Mouse (Mus musculus) heart, embryonic 10.5 days (tissue): ENCODE results near the gene Polr2c. TPM values are rescaled to one million over a fixed set of nuclear protein-coding genes. Genes with fewer than 3 reads are reported as not detected.

Source experiments
- DNase-seq: peaks from one replicate; pipeline ENCODE4 v3.0.0-alpha.2; 2017; ENCODE audit warnings: low spot score
- H3K27ac ChIP-seq: fragments of 300-500 bp; sonication (generic); 2 replicates; pipeline ENCODE4 v1.5.1; 2016; ENCODE audit warnings: mild to moderate bottlenecking
- H3K27me3 ChIP-seq: fragments of 300-500 bp; sonication (generic); 2 replicates; pipeline ENCODE4 v1.6.1; 2016; ENCODE audit warnings: mild to moderate bottlenecking; ENCODE audit not compliant: poor library complexity, insufficient read depth, severe bottlenecking
- H3K36me3 ChIP-seq: fragments of 300-500 bp; sonication (generic); 2 replicates; pipeline ENCODE4 v1.6.1; 2016; ENCODE audit warnings: mild to moderate bottlenecking, moderate library complexity
- H3K4me1 ChIP-seq: fragments of 300-500 bp; sonication (generic); 2 replicates; pipeline ENCODE4 v1.6.1; 2016; ENCODE audit warnings: mild to moderate bottlenecking
- H3K4me3 ChIP-seq: fragments of 300-500 bp; sonication (generic); 2 replicates; pipeline ENCODE4 v1.5.1; 2016; ENCODE audit warnings: mild to moderate bottlenecking, moderate library complexity
- H3K9me3 ChIP-seq: fragments of 300-500 bp; sonication (generic); 2 replicates; pipeline ENCODE4 v1.6.1; 2016; ENCODE audit warnings: mild to moderate bottlenecking, moderate library complexity
- WGBS: fragments of 180-500 bp; shearing (Covaris S2); methylation state at CpG from one replicate; pipeline ENCODE4 v1.1.7; 2016; 5-methylcytosine and 5-hydroxymethylcytosine counted together
- polyA plus RNA-seq: library from polyadenylated mRNA; unstranded; fragments of >200 nt; fragmentation: Nextera tagmentation; extraction: Ambion mirVana; gene quantifications from 2 replicates; pipeline ENCODE4 v1.2.1, GENCODE M21; 2016

Gene Polr2c
- polyA plus RNA-seq: 164 and 190 TPM in 2 replicates

GRCm38 (mm10) chr8:94857346-94858173 lies at the start of gene Polr2c:
Gene Polr2c, plus strand, starts transcription at chr8:94857450.
- peaks cover 20% of the 10 kb centered on the region for H3K4me1 ChIP-seq
- H3K27ac ChIP-seq: peak within 1 kb of the TSS; percentile 94
- DNase-seq: peak; percentile 92
- under 1% methylated on average over 68 of the region's 68 CpGs for WGBS
- H3K27me3 ChIP-seq: no peaks in the 10 kb centered on the region
- peaks cover 61% of the 10 kb centered on the region for H3K36me3 ChIP-seq
- H3K4me3 ChIP-seq: peak within 1 kb of the TSS; percentile 99
- H3K9me3 ChIP-seq: no peaks in the 10 kb centered on the region

GRCm38 (mm10) chr8:94807506-94807905 lies 49.7 kb upstream of the Polr2c start:
- H3K36me3 ChIP-seq: no peaks in the 10 kb centered on the region
- DNase-seq: no peak
- H3K4me3 ChIP-seq: no peak overlapping the region
- 65% methylated on average over 7 of the region's 7 CpGs for WGBS
- H3K27ac ChIP-seq: peak overlapping the region; percentile 6; the same call in 1 of the 2 replicates
- H3K27me3 ChIP-seq: peaks cover 29% of the 10 kb centered on the region
- no peaks in the 10 kb centered on the region for H3K9me3 ChIP-seq
- H3K4me1 ChIP-seq: peaks cover 36% of the 10 kb centered on the region

- Histone ChIP-seq H3K27me3 (peaks cover 29% of the 10 kb centered on the region), H3K4me3 (no peak overlapping the region), H3K4me1 (peaks cover 33% of the 10 kb centered on the region), H3K36me3 (no peaks in the 10 kb centered on the region), H3K27ac (no peak overlapping the region), H3K9me3 (no peaks in the 10 kb centered on the region)
- 68% methylated on average over 6 of the region's 6 CpGs for whole genome bisulfite sequencing
- DNase-seq: no peak
Observed at GRCm38 (mm10) chr8:94808372-94808771, 48.9 kb upstream of the Polr2c start.

GRCm38 (mm10) chr8:94810153-94810552 lies 47.1 kb upstream of the Polr2c start, which contains the start of gene Ccl17:
Gene Ccl17, plus strand, starts transcription at chr8:94810453.
- H3K4me1 ChIP-seq: peaks cover 22% of the 10 kb centered on the region
- no peaks in the 10 kb centered on the region for H3K36me3 ChIP-seq
- H3K27me3 ChIP-seq: peaks cover 29% of the 10 kb centered on the region
- WGBS: 16% methylated on average over 3 of the region's 3 CpGs
- no peak for DNase-seq
- H3K4me3 ChIP-seq: no peak within 1 kb of the TSS
- no peak within 1 kb of the TSS for H3K27ac ChIP-seq
- no peaks in the 10 kb centered on the region for H3K9me3 ChIP-seq

- peaks cover 29% of the 10 kb centered on the region for H3K27me3 ChIP-seq
- no peak overlapping the region for H3K27ac ChIP-seq
- no peak for DNase-seq
- H3K4me3 ChIP-seq: no peak overlapping the region
- H3K9me3 ChIP-seq: no peaks in the 10 kb centered on the region
- H3K36me3 ChIP-seq: no peaks in the 10 kb centered on the region
- peaks cover 22% of the 10 kb centered on the region for H3K4me1 ChIP-seq
- WGBS: 72% methylated on average over 5 of the region's 5 CpGs
Observed at GRCm38 (mm10) chr8:94810855-94811254, 46.4 kb upstream of the Polr2c start.

- Histone ChIP-seq H3K4me1 (peaks cover 22% of the 10 kb centered on the region), H3K27ac (no peak overlapping the region), H3K36me3 (no peaks in the 10 kb centered on the region), H3K27me3 (peaks cover 29% of the 10 kb centered on the region), H3K4me3 (no peak overlapping the region), H3K9me3 (no peaks in the 10 kb centered on the region)
- no peak for DNase-seq
- 64% methylated on average over 6 of the region's 6 CpGs for WGBS
Observed at GRCm38 (mm10) chr8:94811654-94812053, 45.6 kb upstream of the Polr2c start.

- Histone ChIP-seq H3K4me3 (no peak overlapping the region), H3K27me3 (peaks cover 19% of the 10 kb centered on the region; the same call in 1 of the 2 replicates), H3K36me3 (no peaks in the 10 kb centered on the region), H3K9me3 (no peaks in the 10 kb centered on the region), H3K27ac (no peak overlapping the region), H3K4me1 (peaks cover 17% of the 10 kb centered on the region)
- whole genome bisulfite sequencing: 34% methylated on average over 6 of the region's 6 CpGs
- peak; percentile 86 for DNase-seq
Observed at GRCm38 (mm10) chr8:94812645-94813098, 44.6 kb upstream of the Polr2c start.

- peaks cover 15% of the 10 kb centered on the region for H3K4me1 ChIP-seq
- no peaks in the 10 kb centered on the region for H3K9me3 ChIP-seq
- WGBS: 0% methylated on average over 1 of the region's 1 CpGs
- H3K4me3 ChIP-seq: no peak overlapping the region
- DNase-seq: no peak
- H3K27ac ChIP-seq: no peak overlapping the region
- no peaks in the 10 kb centered on the region for H3K36me3 ChIP-seq
- H3K27me3 ChIP-seq: 0 out of 2 replicates have a peak, but pooled peaks cover 6% of the 10 kb centered on the region
Observed at GRCm38 (mm10) chr8:94814556-94814955, 42.7 kb upstream of the Polr2c start.

- Histone ChIP-seq H3K4me1 (peaks cover 8% of the 10 kb centered on the region; the same call in 1 of the 2 replicates), H3K36me3 (peaks cover 25% of the 10 kb centered on the region), H3K27me3 (no peaks in the 10 kb centered on the region), H3K9me3 (no peaks in the 10 kb centered on the region), H3K27ac (no peak overlapping the region), H3K4me3 (no peak overlapping the region)
- DNase-seq: no peak
- WGBS: 85% methylated on average over 11 of the region's 11 CpGs
Observed at GRCm38 (mm10) chr8:94817933-94818332, 39.3 kb upstream of the Polr2c start.

- no peak overlapping the region for H3K27ac ChIP-seq
- H3K27me3 ChIP-seq: no peaks in the 10 kb centered on the region
- no peaks in the 10 kb centered on the region for H3K9me3 ChIP-seq
- peaks cover 43% of the 10 kb centered on the region for H3K36me3 ChIP-seq
- no peak for DNase-seq
- 39% methylated on average over 6 of the region's 6 CpGs for WGBS
- peaks cover 11% of the 10 kb centered on the region; the same call in 1 of the 2 replicates for H3K4me1 ChIP-seq
- no peak overlapping the region for H3K4me3 ChIP-seq
Observed at GRCm38 (mm10) chr8:94819671-94820179, 37.5 kb upstream of the Polr2c start.

GRCm38 (mm10) chr8:94820553-94820952 lies 36.7 kb upstream of the Polr2c start:
- no peak for DNase-seq
- H3K36me3 ChIP-seq: peaks cover 49% of the 10 kb centered on the region
- no peaks in the 10 kb centered on the region for H3K9me3 ChIP-seq
- peaks cover 11% of the 10 kb centered on the region; the same call in 1 of the 2 replicates for H3K4me1 ChIP-seq
- H3K4me3 ChIP-seq: no peak overlapping the region
- 88% methylated on average over 7 of the region's 7 CpGs for WGBS
- no peak overlapping the region for H3K27ac ChIP-seq
- H3K27me3 ChIP-seq: no peaks in the 10 kb centered on the region

- Histone ChIP-seq H3K4me1 (peaks cover 11% of the 10 kb centered on the region; the same call in 1 of the 2 replicates), H3K27me3 (no peaks in the 10 kb centered on the region), H3K36me3 (peaks cover 56% of the 10 kb centered on the region), H3K27ac (no peak overlapping the region), H3K9me3 (no peaks in the 10 kb centered on the region), H3K4me3 (no peak overlapping the region)
- 95% methylated on average over 2 of the region's 2 CpGs for WGBS
- no peak for DNase-seq
Observed at GRCm38 (mm10) chr8:94821381-94821780, 35.9 kb upstream of the Polr2c start.
